Mouse (Mus musculus) midbrain, postnatal 0 days (tissue): Measurements from ENCODE around the gene Asphd2. TPM values are rescaled to one million over a fixed set of nuclear protein-coding genes. Genes with fewer than 3 reads are reported as not detected.

Experiments used
- ATAC-seq: fragments of 200-750 bp; cut with Nextera tagmentation; 2 replicates; pipeline ENCODE4 v1.8.0; 2017; ENCODE audit warnings: moderate number of reproducible peaks, mild to moderate bottlenecking, moderate TSS enrichment, moderate library complexity; ENCODE audit not compliant: low FRiP score
- DNase-seq: peaks from one replicate; pipeline ENCODE4 v3.0.0-alpha.2; 2015; ENCODE audit warnings: low spot score
- H3K27ac ChIP-seq: fragments of 300-500 bp; sonication (generic); 2 replicates; pipeline ENCODE4 v1.5.1; 2014; ENCODE audit warnings: low read depth, mild to moderate bottlenecking, low read length, mixed read lengths
- H3K27me3 ChIP-seq: fragments of 300-500 bp; sonication (generic); 2 replicates; pipeline ENCODE4 v1.6.1; 2014; ENCODE audit warnings: low read length, control low read depth, mixed read lengths; ENCODE audit not compliant: insufficient read depth
- H3K36me3 ChIP-seq: fragments of 300-500 bp; sonication (generic); 2 replicates; pipeline ENCODE4 v1.6.1; 2014; ENCODE audit warnings: low read length, control low read depth, mixed read lengths; ENCODE audit not compliant: insufficient read depth
- H3K4me1 ChIP-seq: fragments of 300-500 bp; sonication (generic); 2 replicates; pipeline ENCODE4 v1.6.1; 2014; ENCODE audit warnings: mild to moderate bottlenecking, control low read depth, antibody characterized with exemption, low read length, mixed read lengths; ENCODE audit not compliant: insufficient read depth
- H3K4me2 ChIP-seq: fragments of 300-500 bp; sonication (generic); 2 replicates; pipeline ENCODE4 v1.6.1; 2014; ENCODE audit warnings: low read depth, mild to moderate bottlenecking, low read length, mixed read lengths; ENCODE audit not compliant: poor library complexity, severe bottlenecking
- H3K4me3 ChIP-seq: fragments of 300-500 bp; sonication (generic); 2 replicates; pipeline ENCODE4 v1.5.1; 2014; ENCODE audit warnings: low read depth, mild to moderate bottlenecking, low read length, moderate library complexity
- H3K9ac ChIP-seq: fragments of 300-500 bp; sonication (generic); replicated peaks from 2 replicates; pipeline ENCODE4 v1.6.1; 2014; ENCODE audit warnings: mild to moderate bottlenecking, low read length, moderate library complexity, mixed read lengths; ENCODE audit not compliant: poor library complexity, severe bottlenecking
- H3K9me3 ChIP-seq: fragments of 300-500 bp; sonication (generic); 2 replicates; pipeline ENCODE4 v1.6.1; 2016; ENCODE audit warnings: low read length, control low read depth
- CTCF ChIP-seq: IDR thresholded peaks from 2 replicates; pipeline ENCODE4 v1.5.1; 2016; ENCODE audit warnings: antibody characterized with exemption, mild to moderate bottlenecking
- WGBS: fragments of 180-500 bp; shearing (Covaris S2); extraction: QIAGEN DNeasy Blood & Tissue Kit; methylation state at CpG from one replicate; pipeline ENCODE4 v1.1.7; 2014; 5-methylcytosine and 5-hydroxymethylcytosine counted together
- polyA plus RNA-seq: library from polyadenylated mRNA; unstranded; fragments of >200 nt; fragmentation: Nextera tagmentation; extraction: Ambion mirVana; gene quantifications from 2 replicates; pipeline ENCODE4 v1.2.1, GENCODE M21; 2015
- total RNA-seq: library from RNA; depleted of rRNA; stranded (reverse); fragments of >200 nt; gene quantifications from 2 replicates; pipeline ENCODE4 v1.2.3, GENCODE M21; 2014

The Asphd2 gene
- total and polyA plus RNA-seq, 2 experiments from 2014 or later, result 162 to 192 TPM

GRCm38 (mm10) chr5:112396066-112396465 lies 1.4 kb upstream of the Asphd2 start:
- no peak for DNase-seq
- Histone ChIP-seq H3K4me2 (no peak overlapping the region), H3K27me3 (no peaks in the 10 kb centered on the region), H3K36me3 (0 out of 2 replicates have a peak, but pooled peaks cover 6% of the 10 kb centered on the region), H3K9me3 (no peaks in the 10 kb centered on the region), H3K9ac (no peak overlapping the region), H3K4me1 (peaks cover 10% of the 10 kb centered on the region), H3K27ac (peak overlapping the region; percentile 83), H3K4me3 (no peak overlapping the region)
- no peak for TF ChIP-seq CTCF
- 63% methylated on average over 18 of the region's 18 CpGs for WGBS
- no peak for ATAC-seq

GRCm38 (mm10) chr5:112394415-112394763 lies 277 bp downstream of the Asphd2 start:
- Histone ChIP-seq H3K9me3 (no peaks in the 10 kb centered on the region), H3K4me3 (peak overlapping the region; percentile 60), H3K4me1 (peaks cover 13% of the 10 kb centered on the region), H3K4me2 (peak overlapping the region; percentile 67), H3K27ac (peak overlapping the region; percentile 83), H3K9ac (peak overlapping the region; percentile 69), H3K36me3 (peaks cover 11% of the 10 kb centered on the region; the same call in 1 of the 2 replicates), H3K27me3 (no peaks in the 10 kb centered on the region)
- 0% methylated on average over 8 of the region's 28 CpGs for WGBS
- no peak for TF ChIP-seq CTCF
- no peak for DNase-seq
- peak; percentile 66 for ATAC-seq

DNA sequence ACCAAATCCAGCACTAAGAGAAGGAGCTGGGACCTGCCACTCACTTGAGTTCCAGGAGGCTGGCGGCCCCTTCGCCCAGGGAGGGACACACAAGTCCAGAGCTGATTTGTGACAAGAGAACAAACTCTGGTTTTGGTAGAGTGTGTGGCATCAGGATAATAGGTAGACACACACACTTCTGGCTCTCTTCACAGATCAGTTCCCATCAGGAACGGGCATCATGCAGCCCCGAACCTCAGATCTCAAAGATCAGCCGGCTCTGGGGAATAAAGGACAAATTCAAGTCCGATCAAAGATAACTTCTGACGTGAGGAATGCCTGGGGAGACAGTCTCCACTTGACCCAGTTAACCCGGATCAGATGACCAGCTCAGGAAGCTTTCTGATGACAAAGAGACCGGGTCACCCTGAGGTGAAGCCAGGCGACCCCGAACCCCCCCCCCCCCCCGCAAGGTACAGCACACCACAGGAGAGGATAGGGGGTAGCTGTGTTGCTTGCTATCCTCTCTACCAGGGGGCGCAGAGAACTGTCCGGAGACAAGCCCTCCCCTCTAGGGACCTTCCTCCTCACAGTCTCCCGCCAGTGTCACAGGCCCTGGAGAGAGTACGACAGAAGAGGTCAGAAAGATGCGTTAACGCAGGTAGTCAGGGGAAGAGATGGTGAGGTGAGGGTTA lies 788 bp downstream of the Asphd2 start:
- ATAC-seq, result peak; percentile 12
- 7% methylated on average over 17 of the region's 18 CpGs for WGBS
- H3K4me2 ChIP-seq, result peak overlapping the region; percentile 67
- no peak for TF ChIP-seq CTCF
- H3K27ac ChIP-seq, result no peak overlapping the region
- H3K27me3 ChIP-seq, result no peaks in the 10 kb centered on the region
- H3K4me3 ChIP-seq, result peak overlapping the region; percentile 60
- peaks cover 15% of the 10 kb centered on the region for H3K4me1 ChIP-seq
- no peaks in the 10 kb centered on the region for H3K9me3 ChIP-seq
- DNase-seq, result no peak
- H3K36me3 ChIP-seq, result peaks cover 11% of the 10 kb centered on the region; the same call in 1 of the 2 replicates
- H3K9ac ChIP-seq, result peak overlapping the region; percentile 69

- no peaks in the 10 kb centered on the region for H3K9me3 ChIP-seq
- H3K27me3 ChIP-seq, result no peaks in the 10 kb centered on the region
- 75% methylated on average over 27 of the region's 27 CpGs for WGBS
- no peak overlapping the region for H3K9ac ChIP-seq
- peaks cover 13% of the 10 kb centered on the region for H3K36me3 ChIP-seq
- DNase-seq (no peak), ATAC-seq (no peak)
- H3K4me1 ChIP-seq, result peaks cover 15% of the 10 kb centered on the region
- H3K4me2 ChIP-seq, result no peak overlapping the region
- TF ChIP-seq CTCF, result no peak
- no peak overlapping the region for H3K27ac ChIP-seq
- no peak overlapping the region for H3K4me3 ChIP-seq
Measured at GRCm38 (mm10) chr5:112391676-112392323, 2.9 kb downstream of the Asphd2 start.

DNA sequence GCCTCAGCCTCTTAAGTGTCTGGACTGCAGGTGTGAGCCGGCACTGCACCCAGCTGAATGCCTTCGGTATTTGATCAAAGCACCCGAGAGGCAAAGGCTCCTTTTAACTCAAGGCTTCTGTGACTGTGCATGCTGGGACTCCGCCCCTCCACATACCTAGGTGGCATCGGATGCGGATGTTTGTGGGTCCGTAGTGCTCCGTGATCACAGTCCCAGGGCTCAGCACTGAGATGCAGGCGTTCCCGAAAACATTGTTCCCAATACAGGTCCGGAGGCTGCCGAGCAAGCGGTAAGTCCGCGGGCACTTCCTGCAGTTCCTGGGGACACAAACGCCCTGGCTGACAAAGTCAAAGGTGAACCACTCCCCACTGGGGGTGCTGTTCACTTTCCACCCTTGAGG lies 3.7 kb downstream of the Asphd2 start:
- H3K36me3 ChIP-seq, result peaks cover 18% of the 10 kb centered on the region
- no peak overlapping the region for H3K4me3 ChIP-seq
- H3K9me3 ChIP-seq, result no peaks in the 10 kb centered on the region
- no peak overlapping the region for H3K27ac ChIP-seq
- no peak for DNase-seq
- TF ChIP-seq CTCF, result no peak
- ATAC-seq, result no peak
- peak overlapping the region; percentile 15; the same call in 1 of the 2 replicates for H3K4me2 ChIP-seq
- H3K9ac ChIP-seq, result no peak overlapping the region
- H3K27me3 ChIP-seq, result no peaks in the 10 kb centered on the region
- WGBS, result 63% methylated on average over 16 of the region's 16 CpGs
- H3K4me1 ChIP-seq, result peaks cover 15% of the 10 kb centered on the region

- peaks cover 15% of the 10 kb centered on the region for H3K4me1 ChIP-seq
- 0 out of 2 replicates have a peak overlapping the region, but pooled peaks have one; percentile 26 for H3K27ac ChIP-seq
- H3K4me2 ChIP-seq, result peak overlapping the region; percentile 26
- H3K36me3 ChIP-seq, result peaks cover 35% of the 10 kb centered on the region
- TF ChIP-seq CTCF, result no peak
- no peaks in the 10 kb centered on the region for H3K9me3 ChIP-seq
- H3K4me3 ChIP-seq, result no peak overlapping the region
- 65% methylated on average over 9 of the region's 9 CpGs for WGBS
- DNase-seq (no peak), ATAC-seq (no peak)
- H3K27me3 ChIP-seq, result no peaks in the 10 kb centered on the region
- no peak overlapping the region; the same call in 1 of the 2 replicates for H3K9ac ChIP-seq
Measured at GRCm38 (mm10) chr5:112389352-112389751, 5.3 kb downstream of the Asphd2 start.
